8 mouse cellular contexts compared by ENCODE assay signal in genomic region chr13:83503919-83504318, GRCm38 (mm10). TPM values are rescaled to one million over a fixed set of nuclear protein-coding genes. Genes with fewer than 3 reads are reported as not detected.
A peak's percentile ranks its signal among the peaks of the same experiment; 100 is the strongest.
DNase-seq lines count a peak whose midpoint lies in the region; ATAC-seq lines count a peak whose summit lies in the region.

Gene Mef2c, plus strand, starts transcription at chr13:83504034.

- H3K9me3 ChIP-seq in embryonic facial prominence, embryonic 14.5 days (ENCODE audit: control insufficient read depth, low read length), result no peaks in the 10 kb centered on the region
- no peaks in the 10 kb centered on the region for H3K9me3 ChIP-seq in heart, embryonic 15.5 days (replicated peaks)
- H3K9me3 ChIP-seq in neural tube, embryonic 12.5 days, result no peaks in the 10 kb centered on the region

- H3K4me2 ChIP-seq in embryonic facial prominence, embryonic 14.5 days (ENCODE audit: low read depth, low read length), result no peak within 1 kb of the TSS
- no peak within 1 kb of the TSS for H3K4me2 ChIP-seq in heart, embryonic 15.5 days
- H3K4me2 ChIP-seq in neural tube, embryonic 12.5 days (replicated peaks), result no peak within 1 kb of the TSS

- H3K36me3 ChIP-seq in embryonic facial prominence, embryonic 14.5 days (ENCODE audit: control insufficient read depth, insufficient read depth, low read length), result no peaks in the 10 kb centered on the region
- no peaks in the 10 kb centered on the region for H3K36me3 ChIP-seq in heart, embryonic 15.5 days
- H3K36me3 ChIP-seq in neural tube, embryonic 12.5 days, result no peaks in the 10 kb centered on the region

- no peaks in the 10 kb centered on the region for H3K27me3 ChIP-seq in embryonic facial prominence, embryonic 14.5 days (replicated peaks; ENCODE audit: control insufficient read depth, insufficient read depth, low read length)
- H3K27me3 ChIP-seq in heart, embryonic 15.5 days, result no peaks in the 10 kb centered on the region
- no peaks in the 10 kb centered on the region for H3K27me3 ChIP-seq in neural tube, embryonic 12.5 days (replicated peaks)

- ATAC-seq in embryonic facial prominence, embryonic 14.5 days (ENCODE audit: low read depth), result 0 out of 2 replicates have a peak, but pooled peaks have one; percentile 53
- no peak for ATAC-seq in heart, embryonic 15.5 days (replicated peaks; ENCODE audit: insufficient number of reproducible peaks, insufficient read depth, low FRiP score, low read depth)
- ATAC-seq in neural tube, embryonic 12.5 days (ENCODE audit: low FRiP score, low read depth), result no peak

- no peak within 1 kb of the TSS for H3K9ac ChIP-seq in embryonic facial prominence, embryonic 14.5 days (ENCODE audit: low read depth, low read length)
- H3K9ac ChIP-seq in heart, embryonic 15.5 days, result no peak within 1 kb of the TSS
- H3K9ac ChIP-seq in neural tube, embryonic 12.5 days, result no peak within 1 kb of the TSS

- intact Hi-C loops in left cerebral cortex, postnatal 4 days (cut with DNase I), result no loop called here

- H3K27ac ChIP-seq in embryonic facial prominence, embryonic 14.5 days (replicated peaks; ENCODE audit: low read depth, low read length), result no peak within 1 kb of the TSS
- no peak within 1 kb of the TSS for H3K27ac ChIP-seq in heart, embryonic 15.5 days
- H3K27ac ChIP-seq in neural tube, embryonic 12.5 days, result no peak within 1 kb of the TSS

- 68% methylated on average over 7 of the region's 7 CpGs for WGBS in embryonic facial prominence, embryonic 14.5 days
- WGBS in heart, embryonic 15.5 days, result 85% methylated on average over 7 of the region's 7 CpGs
- WGBS in neural tube, embryonic 12.5 days, result 90% methylated on average over 7 of the region's 7 CpGs

- 0 out of 2 replicates have a peak within 1 kb of the TSS, but pooled peaks have one; percentile 3 for H3K4me3 ChIP-seq in embryonic facial prominence, embryonic 14.5 days (ENCODE audit: low read depth, low read length)
- no peak within 1 kb of the TSS for H3K4me3 ChIP-seq in heart, embryonic 15.5 days
- H3K4me3 ChIP-seq in neural tube, embryonic 12.5 days, result no peak within 1 kb of the TSS

- DNase-seq in heart, adult 11 months, result peak; percentile 83
- no peak for DNase-seq in heart, adult 9 months (ENCODE audit: low spot score in 2 of 2)
- DNase-seq in embryonic facial prominence, embryonic 14.5 days (ENCODE audit: low spot score), result peak; percentile 63
- DNase-seq in left cerebral cortex, postnatal 4 days, result no peak
- DNase-seq in thymus, postnatal 4 days, result no peak
- no peak for DNase-seq in embryo, embryonic 11 days

- H3K4me1 ChIP-seq in embryonic facial prominence, embryonic 14.5 days (ENCODE audit: control insufficient read depth, insufficient read depth, low read length), result no peaks in the 10 kb centered on the region
- no peaks in the 10 kb centered on the region for H3K4me1 ChIP-seq in heart, embryonic 15.5 days (replicated peaks)
- H3K4me1 ChIP-seq in neural tube, embryonic 12.5 days, result no peaks in the 10 kb centered on the region

RNA-seq across cellular contexts. Expression of gene Mef2c, which starts in this region (rescaled TPM):
- 195 and 224 TPM in 2 replicates for polyA plus RNA-seq in embryonic facial prominence, embryonic 14.5 days (2014; fragmentation: Nextera tagmentation; extraction: Ambion mirVana)
- polyA plus RNA-seq in heart, embryonic 15.5 days (2015; fragmentation: Nextera tagmentation; extraction: Ambion mirVana), result 88.9 and 98.0 TPM in 2 replicates
- 1,000 to 10,000 TPM; 1,096 to 1,344 TPM for total RNA-seq in left cerebral cortex, postnatal 4 days (2021)
- polyA plus RNA-seq in neural tube, embryonic 12.5 days (2016; fragmentation: Nextera tagmentation; extraction: Ambion mirVana), result 32.8 and 36.4 TPM in 2 replicates

Comparison
In these comparisons a context has a peak if more than half of its experiments do, and no peak if none do; other contexts are left out.
1. DNase-seq: peak in heart, adult 11 months (single experiment) and embryonic facial prominence, embryonic 14.5 days (single experiment); none in heart, adult 9 months (0 of 2), left cerebral cortex, postnatal 4 days (single experiment), thymus, postnatal 4 days (single experiment) and embryo, embryonic 11 days (single experiment).